Mouse (Mus musculus) cerebellum, adult 2 months (tissue): ENCODE results near the gene Dock6. TPM values are rescaled to one million over a fixed set of nuclear protein-coding genes. Genes with fewer than 3 reads are reported as not detected.
A peak's percentile ranks its signal among the peaks of the same experiment; 100 is the strongest.
"Not testable (repeated sequence)": the region's sequence is repeated elsewhere in the genome, so short reads cannot be mapped to it uniquely, and the experiment has no call there.

Experiments
- DNase-seq, 2 experiments: peaks; one replicate each; pipeline ENCODE4 v3.0.0; 2021
- H3K27ac ChIP-seq: fragments of 200-500 bp; 2 replicates; pipeline ENCODE4 v1.5.1; 2012; ENCODE audit warnings: low read length, control low read depth, inconsistent platforms; ENCODE audit not compliant: insufficient read depth
- H3K27me3 ChIP-seq: fragments of 200-500 bp; 2 replicates; pipeline ENCODE4 v1.6.1; 2012; ENCODE audit warnings: inconsistent platforms, mild to moderate bottlenecking, low read length, moderate library complexity; ENCODE audit not compliant: control insufficient read depth, insufficient read depth
- H3K4me1 ChIP-seq: fragments of 200-500 bp; 2 replicates; pipeline ENCODE4 v1.6.1; 2011; ENCODE audit warnings: low read length; ENCODE audit not compliant: control insufficient read depth, insufficient read depth
- H3K4me3 ChIP-seq: fragments of 200-500 bp; replicated peaks from 2 replicates; pipeline ENCODE3; 2011; ENCODE audit warnings: mild to moderate bottlenecking, low read depth, low read length, control low read depth; ENCODE audit not compliant: insufficient read depth
- CTCF ChIP-seq: fragments of 200-500 bp; IDR thresholded peaks from 2 replicates; pipeline ENCODE4 v1.5.1; 2011; ENCODE audit warnings: low read depth, mild to moderate bottlenecking, control low read depth, low read length, moderate library complexity, borderline replicate concordance; ENCODE audit not compliant: insufficient read depth
- POLR2A ChIP-seq: fragments of 200-500 bp; IDR thresholded peaks from 2 replicates; pipeline ENCODE4 v1.6.1; 2011; ENCODE audit warnings: low read length, control low read depth, borderline replicate concordance; ENCODE audit not compliant: insufficient read depth
- WGBS: fragments of 180-500 bp; shearing (Covaris S2); methylation state at CpG from one replicate; pipeline ENCODE4 v1.1.7; 2018; 5-methylcytosine and 5-hydroxymethylcytosine counted together
- polyA plus RNA-seq: library from polyadenylated mRNA; depleted of rRNA; stranded (reverse); fragments of >200 nt; gene quantifications from 2 replicates; pipeline ENCODE4 v1.2.3, GENCODE M21; 2012; rRNA removed

Gene Dock6
- 39.3 and 41.4 TPM in 2 replicates for polyA plus RNA-seq

GRCm38 (mm10) chr9:21852128-21853091, at the start of gene Dock6:
Gene Dock6, minus strand, starts transcription at chr9:21852635.
- H3K27ac ChIP-seq = no peak within 1 kb of the TSS
- H3K27me3 ChIP-seq = no peaks in the 10 kb centered on the region
- DNase-seq = peak; percentile 49 to 56
- no peak for TF ChIP-seq CTCF
- TF ChIP-seq POLR2A = no peak
- 2% methylated on average over 68 of the region's 68 CpGs for WGBS
- peak within 1 kb of the TSS; percentile 66 for H3K4me3 ChIP-seq
- peaks cover 5% of the 10 kb centered on the region; the same call in 1 of the 2 replicates for H3K4me1 ChIP-seq

DNA sequence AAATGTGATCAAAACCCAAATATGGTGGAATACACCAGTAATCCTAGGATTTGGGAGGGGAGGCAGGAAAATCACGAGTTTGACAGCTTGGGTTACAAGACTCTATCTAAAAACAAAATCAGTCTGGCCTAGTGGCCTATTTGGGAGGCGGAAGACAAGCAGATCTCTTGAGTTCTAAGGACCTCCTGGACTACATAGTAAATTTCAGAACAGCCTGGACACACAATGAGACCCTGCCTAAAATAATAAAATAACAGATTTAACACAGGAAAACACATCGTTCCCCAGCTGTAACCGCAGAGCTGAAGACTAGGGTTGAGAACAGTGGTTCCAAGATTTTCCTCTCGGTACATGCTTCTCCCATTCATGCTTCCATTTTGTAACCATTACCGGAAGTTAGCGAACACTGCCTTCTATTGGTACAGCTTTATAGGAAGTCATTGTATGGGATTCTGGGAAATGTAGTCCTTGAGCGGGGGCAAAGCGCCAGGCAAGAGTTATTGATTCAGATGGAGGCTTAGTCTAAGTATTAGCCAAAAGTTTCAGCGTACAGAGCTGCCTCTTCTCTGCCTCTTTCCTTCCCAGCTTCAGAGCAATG, 48.9 kb upstream of the Dock6 start:
- Histone ChIP-seq H3K4me3 (peak overlapping the region; percentile 59), H3K27me3 (no peaks in the 10 kb centered on the region), H3K4me1 (no peaks in the 10 kb centered on the region; the same call in 1 of the 2 replicates), H3K27ac (no peak overlapping the region; the same call in 1 of the 2 replicates)
- peak; percentile 2; the same call in 1 of the 2 replicates for TF ChIP-seq CTCF
- TF ChIP-seq POLR2A = peak; percentile 58; the same call in 1 of the 2 replicates
- peak; percentile 70 to 79 for DNase-seq
- 6% methylated on average over 10 of the region's 10 CpGs for WGBS

DNA sequence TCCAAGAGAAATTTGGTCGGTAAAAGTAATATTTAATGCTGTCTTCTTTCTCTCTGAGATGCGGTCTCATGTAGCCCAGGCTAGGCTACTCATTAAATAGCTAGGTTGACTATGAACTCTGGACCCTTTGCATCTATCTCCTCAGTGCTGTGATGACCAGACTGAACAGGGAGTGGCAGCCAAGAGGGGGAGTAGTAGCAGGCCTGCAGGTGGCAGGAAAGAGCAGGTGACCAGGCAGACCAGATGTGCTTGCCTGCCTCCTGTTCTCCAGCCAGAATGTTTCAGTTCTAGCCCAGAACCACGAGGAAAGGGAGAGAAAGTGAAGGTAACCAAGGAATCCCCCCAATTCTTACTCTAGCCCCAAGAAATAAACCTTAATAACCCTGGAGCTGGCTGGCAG, 36.8 kb upstream of the Dock6 start:
- DNase-seq = no peak
- WGBS = 55% methylated on average over 3 of the region's 3 CpGs
- Histone ChIP-seq H3K4me1 (no peaks in the 10 kb centered on the region), H3K27ac (no peak overlapping the region), H3K4me3 (no peak overlapping the region), H3K27me3 (no peaks in the 10 kb centered on the region)
- TF ChIP-seq POLR2A (no peak), CTCF (no peak)

- Histone ChIP-seq H3K4me3 (no peak overlapping the region), H3K27me3 (no peaks in the 10 kb centered on the region), H3K4me1 (no peaks in the 10 kb centered on the region; the same call in 1 of the 2 replicates), H3K27ac (no peak overlapping the region)
- DNase-seq = no peak
- TF ChIP-seq POLR2A (no peak), CTCF (no peak)
- WGBS = 63% methylated on average over 3 of the region's 3 CpGs
Measured at GRCm38 (mm10) chr9:21876601-21877000, 24.2 kb upstream of the Dock6 start.

- H3K27ac ChIP-seq = no peak overlapping the region
- TF ChIP-seq CTCF = no peak
- no peak for TF ChIP-seq POLR2A
- no peak overlapping the region for H3K4me3 ChIP-seq
- H3K4me1 ChIP-seq = no peaks in the 10 kb centered on the region; the same call in 1 of the 2 replicates
- DNase-seq = no peak
- no peaks in the 10 kb centered on the region for H3K27me3 ChIP-seq
- WGBS = 35% methylated on average over 4 of the region's 4 CpGs
Measured at GRCm38 (mm10) chr9:21872204-21872603, 19.8 kb upstream of the Dock6 start.

DNA sequence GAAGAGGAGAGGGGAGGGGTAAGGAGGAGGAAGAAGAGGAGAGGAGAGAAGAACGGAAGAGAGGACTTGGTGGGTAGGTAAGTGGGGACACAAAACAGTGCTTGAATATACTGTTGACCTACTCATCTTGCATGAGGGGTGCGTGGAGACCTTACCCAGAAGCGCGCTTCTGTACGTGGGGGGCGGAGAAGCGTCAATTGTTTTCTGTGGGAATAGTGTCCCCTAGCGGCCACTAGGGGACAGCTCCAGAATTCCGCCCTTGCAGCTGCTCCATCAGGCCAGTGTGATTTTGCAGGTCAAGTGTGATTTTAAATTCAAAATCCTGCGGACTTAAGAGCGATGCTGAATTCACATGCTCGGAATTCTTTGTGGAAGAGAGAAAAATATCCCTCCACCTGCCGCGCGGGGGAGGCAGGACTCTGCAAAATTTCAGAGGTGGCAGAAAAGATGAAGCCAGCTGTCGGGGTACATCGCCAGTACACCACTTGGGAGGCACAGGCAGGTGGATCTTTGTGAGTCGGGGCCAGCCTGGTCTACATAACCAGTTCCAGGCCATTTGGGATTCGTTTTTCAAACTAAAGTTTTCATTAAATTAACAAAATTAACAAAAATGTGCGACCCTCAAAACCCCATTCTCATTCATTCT, 18.6 kb upstream of the Dock6 start:
- no peaks in the 10 kb centered on the region for H3K27me3 ChIP-seq
- TF ChIP-seq CTCF (peak; percentile 86), POLR2A (no peak)
- peak overlapping the region; percentile 51 for H3K4me3 ChIP-seq
- no peak overlapping the region for H3K27ac ChIP-seq
- DNase-seq = peak; percentile 59 to 64
- 8% methylated on average over 20 of the region's 20 CpGs for WGBS
- peaks cover 2% of the 10 kb centered on the region; the same call in 1 of the 2 replicates for H3K4me1 ChIP-seq

GRCm38 (mm10) chr9:21869290-21869689, 16.9 kb upstream of the Dock6 start:
- peak; percentile 24; the same call in 1 of the 2 replicates for TF ChIP-seq CTCF
- H3K27me3 ChIP-seq, H3K27ac ChIP-seq, H3K4me1 ChIP-seq, H3K4me3 ChIP-seq: not testable (repeated sequence)
- 49% methylated on average over 7 of the region's 7 CpGs for WGBS
- peak; percentile 41 to 54 for DNase-seq
